Mouse (Mus musculus) gastrocnemius, postnatal 36 days (tissue): ENCODE results near the gene Calhm4. TPM values are rescaled to one million over a fixed set of nuclear protein-coding genes. Genes with fewer than 3 reads are reported as not detected.
A peak's percentile ranks its signal among the peaks of the same experiment; 100 is the strongest.

Experiments used
- DNase-seq, 2 experiments: peaks; one replicate each; pipeline ENCODE4 v3.0.0; 2022
- intact Hi-C: fragments of 180-260 bp; cut with DNase I; formaldehyde crosslinking; loops from one replicate; pipeline ENCODE4 v1.15.1; 2025
- long read RNA-seq, 2 experiments: library from polyadenylated mRNA; stranded (forward); transcript quantifications; one replicate each; pipeline ENCODE4 v2.0.0; 2021
- total RNA-seq, 2 experiments: library from RNA; stranded (reverse); gene quantifications; 2 replicates each; pipeline ENCODE4 v1.2.3; 2021

Gene Calhm4
- total RNA-seq = not detected
- long read RNA-seq, experiment 1 = 0 reads
- long read RNA-seq, experiment 2 = 0 reads

GRCm38 (mm10) chr10:34044210-34044609 lies at the start of gene Calhm4:
TSS of gene Calhm4 (minus strand) at chr10:34044310.
- DNase-seq = no peak
- intact Hi-C loops = no loop called here

GRCm38 (mm10) chr10:34091888-34092287 lies 47.8 kb upstream of the Calhm4 start:
- intact Hi-C loops = no loop called here
- no peak for DNase-seq

- no peak for DNase-seq
- intact Hi-C loops = no loop called here
Measured at GRCm38 (mm10) chr10:34090481-34090880, 46.4 kb upstream of the Calhm4 start.

- intact Hi-C loops = no loop called here
- no peak for DNase-seq
Measured at GRCm38 (mm10) chr10:34089517-34089916, 45.4 kb upstream of the Calhm4 start.

- intact Hi-C loops = no loop called here
- no peak for DNase-seq
Measured at GRCm38 (mm10) chr10:34088515-34088914, 44.4 kb upstream of the Calhm4 start.

- DNase-seq = no peak
- intact Hi-C loops = no loop called here
Measured at GRCm38 (mm10) chr10:34086514-34086913, 42.4 kb upstream of the Calhm4 start.

- intact Hi-C loops = no loop called here
- no peak for DNase-seq
Measured at GRCm38 (mm10) chr10:34074522-34075200, 30.6 kb upstream of the Calhm4 start.

GRCm38 (mm10) chr10:34071650-34072049 lies 27.5 kb upstream of the Calhm4 start:
- intact Hi-C loops = no loop called here
- no peak for DNase-seq

- intact Hi-C loops = no loop called here
- DNase-seq = no peak
Measured at GRCm38 (mm10) chr10:34070999-34071492, 26.9 kb upstream of the Calhm4 start.

GRCm38 (mm10) chr10:34069606-34070005 lies 25.5 kb upstream of the Calhm4 start:
- no peak for DNase-seq
- intact Hi-C loops = no loop called here

- DNase-seq = no peak
- intact Hi-C loops = no loop called here
Measured at GRCm38 (mm10) chr10:34066591-34066990, 22.5 kb upstream of the Calhm4 start.

GRCm38 (mm10) chr10:34053987-34054386 lies 9.9 kb upstream of the Calhm4 start:
- no peak for DNase-seq
- intact Hi-C loops = no loop called here

GRCm38 (mm10) chr10:34037401-34037800 lies 6.7 kb downstream of the Calhm4 start, which contains the start of gene Trappc3l:
TSS of gene Trappc3l (plus strand) at chr10:34037597.
- intact Hi-C loops = loop anchor here (2.0 to 10.0 kb wide), 2 partner anchors 197 to 245 kb away; partner anchors contain the start of gene Tspyl1
- no peak for DNase-seq

GRCm38 (mm10) chr10:34036587-34036986 lies 7.5 kb downstream of the Calhm4 start:
- intact Hi-C loops = loop anchor here (2.0 to 10.0 kb wide), 2 partner anchors 198 to 246 kb away; partner anchors contain the start of gene Tspyl1
- no peak for DNase-seq

- DNase-seq = peak; percentile 57 to 64
- intact Hi-C loops = loop anchor here (2.0 to 10.0 kb wide), 2 partner anchors 201 to 293 kb away; no protein-coding TSS in a partner anchor
Measured at GRCm38 (mm10) chr10:34033630-34034305, 10.3 kb downstream of the Calhm4 start.

GRCm38 (mm10) chr10:34030322-34030721 lies 13.8 kb downstream of the Calhm4 start:
- intact Hi-C loops = loop anchor here (10.0 kb wide), 1 partner anchor 204 kb away; no protein-coding TSS in a partner anchor

GRCm38 (mm10) chr10:34019302-34020075 lies 24.6 kb downstream of the Calhm4 start, which contains the start of gene Rwdd1:
TSS of gene Rwdd1 (minus strand) at chr10:34019624.
- DNase-seq = peak; percentile 93 to 96
- intact Hi-C loops = no loop called here

More at GRCm38 (mm10) chr10:34030322-34030721, 13.8 kb downstream of the Calhm4 start:
- no peak for DNase-seq

- peak in 1 of 2 experiments; percentile 16 for DNase-seq
- intact Hi-C loops = no loop called here
Measured at GRCm38 (mm10) chr10:34018746-34019301, 25.3 kb downstream of the Calhm4 start.

GRCm38 (mm10) chr10:34013241-34013640 lies 30.9 kb downstream of the Calhm4 start:
- intact Hi-C loops = no loop called here
- DNase-seq = no peak

- intact Hi-C loops = no loop called here
- DNase-seq = no peak
Measured at GRCm38 (mm10) chr10:34012581-34012980, 31.5 kb downstream of the Calhm4 start.
